Mouse (Mus musculus) spleen, adult 2 months (tissue): Measurements from ENCODE around the gene Lancl1.

Source experiments
- CTCF ChIP-seq: fragments of 200-500 bp; IDR thresholded peaks from 2 replicates; pipeline ENCODE4 v1.5.1; 2011; ENCODE audit warnings: mild to moderate bottlenecking, inconsistent platforms; ENCODE audit not compliant: insufficient read depth, insufficient read length, insufficient replicate concordance; ENCODE audit errors: extremely low read depth
- POLR2A ChIP-seq: fragments of 200-500 bp; IDR thresholded peaks from 2 replicates; pipeline ENCODE4 v1.6.1; 2011; ENCODE audit warnings: low read depth, low read length, inconsistent platforms

DNA sequence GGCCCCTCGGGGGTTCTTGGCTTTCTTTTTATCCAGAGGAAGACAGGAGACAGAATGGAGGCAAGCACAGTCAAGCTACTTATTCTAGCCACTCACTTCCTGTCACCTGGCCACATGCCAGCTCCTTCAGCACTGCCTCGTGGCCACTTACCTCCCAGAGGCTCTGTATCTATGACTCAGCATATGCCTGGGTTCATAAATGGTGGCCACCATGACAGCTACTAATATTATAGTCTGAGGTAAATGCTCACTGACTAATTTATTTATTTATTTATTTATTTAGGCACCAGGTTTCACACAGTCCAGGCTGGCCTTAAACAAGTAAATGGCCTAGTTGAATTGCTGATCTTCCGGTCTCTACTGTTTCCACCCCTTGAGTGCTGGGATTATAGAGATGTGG, 35.0 kb downstream of the Lancl1 start:
- no peak for TF ChIP-seq CTCF
- TF ChIP-seq POLR2A: no peak
